Mouse (Mus musculus): ENCODE measurements at regions not wholly inside any gene's neighbourhood (a gene's known extent, or its start where the extent isn't known, plus 50 kb on each side); places are given as distances from the start of the nearest gene placed in this dataset.
"Not testable (repeated sequence)": the region's sequence is repeated elsewhere in the genome, so short reads cannot be mapped to it uniquely, and the experiment has no call there.

DNA sequence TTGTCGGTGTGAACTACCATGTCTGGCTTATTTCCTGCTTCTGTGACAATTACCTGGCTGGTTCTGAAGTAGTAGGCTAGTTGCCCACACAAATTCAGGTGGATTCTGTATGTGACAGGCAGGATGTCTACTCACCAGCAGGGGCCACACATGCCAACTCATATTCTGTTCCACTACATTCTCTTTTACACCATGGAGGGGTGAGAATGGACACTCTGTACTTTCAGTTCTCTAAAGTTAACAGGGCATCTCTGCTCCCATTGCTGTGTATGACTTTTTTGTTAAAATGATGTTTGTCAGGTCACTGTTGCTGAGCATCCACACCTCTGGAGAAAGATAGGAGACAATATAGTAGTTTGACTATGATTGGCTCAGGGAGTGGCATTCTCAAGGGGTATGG is 232.3 kb upstream of the Thrb start:
- Histone ChIP-seq H3K36me3 (no peaks in the 10 kb centered on the region), H3K4me1 (replicated peaks) (no peaks in the 10 kb centered on the region), H3K27ac (no peak overlapping the region), H3K9me3 (no peaks in the 10 kb centered on the region), H3K4me3 (no peak overlapping the region), H3K27me3 (ENCODE audit: insufficient read depth, poor library complexity, severe bottlenecking) (no peaks in the 10 kb centered on the region)
- DNase-seq (ENCODE audit: low spot score): no peak
- WGBS: 81% methylated on average over 1 of the region's 1 CpGs

DNA sequence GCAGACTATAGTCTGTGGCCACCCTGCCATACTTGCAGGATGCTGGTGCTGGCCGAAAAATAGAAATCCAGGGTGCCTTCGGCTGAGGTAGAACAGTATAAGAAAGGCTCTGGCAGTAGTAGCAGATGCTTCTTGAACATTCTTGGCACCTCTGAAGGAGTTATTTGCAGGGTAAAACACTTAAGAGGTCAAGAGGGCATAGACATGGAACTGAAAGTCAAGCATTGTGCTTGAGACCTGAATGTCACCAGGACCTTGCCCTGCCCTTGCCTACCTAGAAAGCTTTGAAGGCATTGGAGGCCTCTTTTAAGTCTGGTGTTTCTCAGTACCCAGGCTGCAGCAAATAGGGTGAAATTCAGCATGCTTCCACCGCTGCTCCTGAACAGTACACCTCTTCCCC is 230.9 kb upstream of the Thrb start:
- Histone ChIP-seq H3K36me3 (no peaks in the 10 kb centered on the region), H3K9me3 (no peaks in the 10 kb centered on the region), H3K27me3 (ENCODE audit: insufficient read depth, poor library complexity, severe bottlenecking) (no peaks in the 10 kb centered on the region), H3K4me3 (no peak overlapping the region), H3K27ac (no peak overlapping the region), H3K4me1 (replicated peaks) (no peaks in the 10 kb centered on the region)
- DNase-seq (ENCODE audit: low spot score): no peak
- WGBS: 87% methylated on average over 3 of the region's 3 CpGs

DNA sequence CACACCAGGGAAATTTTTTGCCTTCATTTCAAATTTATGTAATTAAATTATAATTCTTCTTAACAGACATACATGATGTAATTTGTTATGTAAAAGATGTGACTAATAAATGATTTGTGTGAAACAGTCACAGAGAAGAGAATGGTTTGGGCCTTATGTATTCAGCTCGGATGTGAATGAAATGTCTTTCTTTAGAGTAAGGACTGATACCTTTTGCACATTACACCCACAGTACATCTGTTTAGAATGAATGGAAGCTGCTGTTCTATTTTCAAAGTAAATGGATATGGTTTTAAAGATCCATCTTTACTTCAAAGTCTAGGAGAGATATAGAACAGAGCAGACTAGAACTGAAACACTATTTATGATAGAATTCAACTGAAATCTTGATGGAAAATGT is 226.7 kb upstream of the Thrb start:
- no peak overlapping the region for H3K27ac ChIP-seq
- H3K4me1 ChIP-seq (replicated peaks): no peaks in the 10 kb centered on the region
- H3K9me3 ChIP-seq: no peaks in the 10 kb centered on the region
- H3K4me3 ChIP-seq: no peak overlapping the region
- 81% methylated on average over 1 of the region's 1 CpGs for WGBS
- H3K36me3 ChIP-seq: no peaks in the 10 kb centered on the region
- no peaks in the 10 kb centered on the region for H3K27me3 ChIP-seq (ENCODE audit: insufficient read depth, poor library complexity, severe bottlenecking)
- DNase-seq (ENCODE audit: low spot score): no peak

DNA sequence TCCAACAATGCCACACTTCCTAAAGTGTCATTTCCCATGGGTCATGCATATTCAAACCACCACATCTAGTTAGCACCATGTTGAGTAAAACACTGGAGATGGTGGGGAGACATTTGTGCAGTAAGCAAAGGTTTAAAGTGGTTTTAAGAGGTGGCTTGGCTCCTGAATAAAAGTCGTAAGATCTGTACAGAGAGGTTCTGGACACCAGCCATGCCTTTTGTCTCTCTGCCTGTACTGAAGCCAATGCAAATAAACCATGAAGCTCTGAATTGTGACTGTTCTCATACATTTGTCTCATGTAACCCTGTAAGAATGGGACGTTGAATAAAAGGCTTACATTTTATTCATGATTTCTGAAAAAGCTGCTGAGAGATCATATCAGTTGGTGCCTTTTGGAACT is 202.1 kb upstream of the Thrb start:
- 89% methylated on average over 2 of the region's 2 CpGs for WGBS
- Histone ChIP-seq H3K4me3 (no peak overlapping the region), H3K9me3 (no peaks in the 10 kb centered on the region), H3K27me3 (ENCODE audit: insufficient read depth, poor library complexity, severe bottlenecking) (no peaks in the 10 kb centered on the region), H3K4me1 (replicated peaks) (no peaks in the 10 kb centered on the region), H3K36me3 (no peaks in the 10 kb centered on the region), H3K27ac (no peak overlapping the region)
- no peak for DNase-seq (ENCODE audit: low spot score)

DNA sequence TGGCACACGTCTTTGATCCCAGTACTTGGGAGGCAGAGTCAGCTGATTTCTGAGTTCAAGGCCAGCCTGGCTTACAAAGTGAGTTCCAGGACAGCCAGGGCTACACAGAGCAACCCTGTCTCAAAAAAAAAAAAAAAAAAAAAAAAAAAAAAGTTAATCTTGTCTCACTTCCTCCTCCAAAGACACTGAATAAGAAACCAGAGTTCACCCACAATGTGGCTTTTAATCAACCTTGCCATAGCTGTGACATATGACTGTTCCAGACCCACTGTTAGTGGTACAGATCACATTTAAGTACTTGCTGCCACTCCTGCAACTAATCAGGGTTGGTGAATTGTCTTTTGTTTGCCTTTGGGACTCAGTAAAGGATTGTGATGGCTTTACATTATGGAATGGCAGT is 181.1 kb upstream of the Thrb start:
- Histone ChIP-seq H3K36me3 (no peaks in the 10 kb centered on the region), H3K4me3 (no peak overlapping the region), H3K4me1 (replicated peaks) (no peaks in the 10 kb centered on the region), H3K9me3 (no peaks in the 10 kb centered on the region), H3K27me3 (ENCODE audit: insufficient read depth, poor library complexity, severe bottlenecking) (no peaks in the 10 kb centered on the region), H3K27ac (no peak overlapping the region)
- no peak for DNase-seq (ENCODE audit: low spot score)
- WGBS: 93% methylated on average over 1 of the region's 1 CpGs

DNA sequence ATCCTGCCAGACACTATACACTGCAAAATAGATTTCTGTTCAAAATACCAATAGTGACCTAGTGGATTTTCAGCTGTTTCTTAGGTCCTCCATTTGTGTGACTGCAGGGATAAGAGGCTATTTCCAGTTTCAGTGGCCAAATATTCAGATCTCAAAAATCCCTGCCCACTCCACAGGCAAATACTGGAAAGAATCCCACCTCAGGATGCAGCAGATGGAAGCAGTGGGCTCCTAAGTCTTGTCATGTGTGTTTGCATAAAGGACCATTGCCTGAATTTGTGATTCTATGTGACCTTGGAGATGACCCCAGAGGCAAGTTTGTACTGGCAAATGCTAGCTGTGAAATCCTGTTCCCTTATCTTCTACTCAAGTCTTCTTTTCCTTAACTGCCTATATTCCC is 175.2 kb upstream of the Thrb start:
- Histone ChIP-seq H3K27me3 (ENCODE audit: insufficient read depth, poor library complexity, severe bottlenecking) (no peaks in the 10 kb centered on the region), H3K4me3 (no peak overlapping the region), H3K36me3 (no peaks in the 10 kb centered on the region), H3K4me1 (replicated peaks) (no peaks in the 10 kb centered on the region), H3K9me3 (no peaks in the 10 kb centered on the region), H3K27ac (no peak overlapping the region)
- no peak for DNase-seq (ENCODE audit: low spot score)

DNA sequence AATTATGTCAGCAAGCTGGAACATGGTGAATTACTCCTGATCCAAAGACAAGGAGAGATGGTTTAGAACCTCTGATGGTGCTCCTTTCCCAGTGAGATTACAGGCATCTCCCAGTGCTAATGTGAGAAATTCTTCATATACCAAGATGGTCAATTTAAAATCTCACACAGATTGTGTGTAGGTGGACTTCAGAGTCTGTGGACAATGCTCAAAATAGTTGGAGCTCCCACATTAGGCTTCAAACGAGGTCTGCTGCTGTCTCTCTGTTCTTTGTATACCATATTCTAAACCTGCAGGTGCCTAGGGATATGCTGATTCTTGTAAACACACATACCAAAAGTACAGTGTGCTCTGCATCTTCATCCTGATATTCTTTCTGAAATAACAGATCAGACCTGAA is 146.3 kb upstream of the Thrb start:
- 55% methylated on average over 1 of the region's 1 CpGs for WGBS
- H3K27ac ChIP-seq: no peak overlapping the region
- no peak for DNase-seq (ENCODE audit: low spot score)

DNA sequence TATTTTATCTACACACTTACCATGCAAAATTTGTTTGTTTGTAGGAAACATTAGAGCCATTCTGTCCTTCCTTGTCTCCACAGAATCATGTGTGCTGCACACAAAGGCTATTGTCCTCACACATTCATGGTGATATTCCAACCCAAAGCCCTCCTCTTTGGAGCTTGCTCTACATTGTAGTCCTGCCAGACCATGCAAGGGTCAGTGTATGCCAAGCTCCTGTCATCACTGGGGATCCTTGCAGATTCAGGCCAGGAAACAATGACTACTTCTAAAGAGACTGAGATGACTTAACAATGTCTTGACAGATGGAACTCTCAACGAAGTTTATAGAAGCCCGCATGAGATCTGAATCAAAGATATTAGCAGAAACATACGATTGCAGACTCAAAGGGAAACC is 137.4 kb upstream of the Thrb start:
- WGBS: 77% methylated on average over 3 of the region's 3 CpGs
- Histone ChIP-seq H3K9me3 (no peaks in the 10 kb centered on the region), H3K27me3 (ENCODE audit: insufficient read depth, poor library complexity, severe bottlenecking) (no peaks in the 10 kb centered on the region), H3K36me3 (no peaks in the 10 kb centered on the region), H3K4me1 (replicated peaks) (no peaks in the 10 kb centered on the region), H3K4me3 (no peak overlapping the region), H3K27ac (no peak overlapping the region)
- no peak for DNase-seq (ENCODE audit: low spot score)

More for the DNA sequence above, 146.3 kb upstream of the Thrb start:
- Histone ChIP-seq H3K4me1 (replicated peaks) (no peaks in the 10 kb centered on the region), H3K9me3 (no peaks in the 10 kb centered on the region), H3K36me3 (no peaks in the 10 kb centered on the region), H3K27me3 (ENCODE audit: insufficient read depth, poor library complexity, severe bottlenecking) (no peaks in the 10 kb centered on the region), H3K4me3 (no peak overlapping the region)

DNA sequence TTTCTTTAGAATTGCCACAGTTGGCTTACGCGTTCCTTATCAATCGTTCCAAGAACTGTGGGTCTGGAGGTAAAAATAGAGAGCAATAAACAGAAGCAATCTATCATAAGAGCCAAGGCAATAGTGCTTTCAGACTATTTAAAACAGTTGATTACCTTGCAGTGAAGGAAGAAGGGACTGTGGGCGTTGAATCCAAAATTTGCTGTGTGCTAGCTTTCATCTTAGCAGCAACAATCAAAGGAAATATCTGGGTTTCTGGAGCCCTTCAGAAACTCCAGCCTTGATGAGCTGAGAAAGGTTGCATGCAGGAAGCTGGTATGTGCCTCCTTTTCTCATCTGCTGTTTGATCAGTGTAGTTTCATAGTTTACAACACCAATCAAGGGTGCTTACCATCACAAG is 136.1 kb upstream of the Thrb start:
- no peaks in the 10 kb centered on the region for H3K9me3 ChIP-seq
- no peak overlapping the region for H3K27ac ChIP-seq
- WGBS: 93% methylated on average over 4 of the region's 4 CpGs
- no peaks in the 10 kb centered on the region for H3K36me3 ChIP-seq
- no peak overlapping the region for H3K4me3 ChIP-seq
- no peaks in the 10 kb centered on the region for H3K27me3 ChIP-seq (ENCODE audit: insufficient read depth, poor library complexity, severe bottlenecking)
- DNase-seq (ENCODE audit: low spot score): no peak
- no peaks in the 10 kb centered on the region for H3K4me1 ChIP-seq (replicated peaks)

DNA sequence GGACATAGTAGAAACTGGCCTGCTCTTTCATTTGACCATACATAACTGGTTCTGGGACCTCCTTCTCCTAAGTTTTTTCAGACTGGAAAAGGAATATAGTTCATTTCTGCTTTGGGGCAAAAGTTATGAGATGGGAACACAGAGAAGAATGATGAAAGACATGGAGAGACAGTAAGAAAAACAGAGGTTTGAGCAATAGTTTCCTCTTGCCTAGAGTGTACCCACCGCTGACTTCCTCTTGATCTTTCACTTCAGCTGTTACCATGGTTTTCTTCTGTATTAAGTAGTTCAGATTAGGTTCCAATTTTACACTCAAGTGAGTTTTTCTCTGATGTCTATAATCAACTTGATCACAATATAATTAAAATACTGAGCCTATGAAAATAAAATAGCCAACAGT is 120.7 kb upstream of the Thrb start:
- H3K4me1 ChIP-seq (replicated peaks): no peaks in the 10 kb centered on the region
- H3K4me3 ChIP-seq: no peak overlapping the region
- no peak for DNase-seq (ENCODE audit: low spot score)
- H3K27ac ChIP-seq: no peak overlapping the region
- WGBS: 87% methylated on average over 1 of the region's 1 CpGs
- H3K27me3 ChIP-seq (ENCODE audit: insufficient read depth, poor library complexity, severe bottlenecking): no peaks in the 10 kb centered on the region
- no peaks in the 10 kb centered on the region for H3K36me3 ChIP-seq
- no peaks in the 10 kb centered on the region for H3K9me3 ChIP-seq

DNA sequence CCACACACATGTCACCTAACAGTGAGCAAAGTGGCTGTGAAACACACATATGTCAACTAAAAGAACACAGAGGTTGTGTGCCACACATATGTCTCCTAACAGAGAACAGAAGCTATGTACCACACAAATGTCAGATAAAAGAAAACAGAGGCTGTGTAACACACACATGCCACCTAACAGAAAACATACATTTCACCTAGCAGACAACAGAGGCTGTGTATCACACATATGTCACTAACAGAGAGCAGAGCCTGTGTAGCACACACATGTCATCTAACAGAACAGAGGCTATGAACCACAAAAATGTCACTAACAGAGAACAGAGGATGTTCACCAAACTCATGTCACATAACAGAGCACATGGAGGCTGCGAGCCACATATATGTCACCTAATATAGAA is 103.6 kb upstream of the Thrb start:
- Histone ChIP-seq H3K27me3 (ENCODE audit: insufficient read depth, poor library complexity, severe bottlenecking) (no peaks in the 10 kb centered on the region), H3K9me3 (no peaks in the 10 kb centered on the region), H3K36me3 (no peaks in the 10 kb centered on the region), H3K4me1 (replicated peaks) (no peaks in the 10 kb centered on the region), H3K4me3 (no peak overlapping the region), H3K27ac (no peak overlapping the region)
- WGBS: 89% methylated on average over 1 of the region's 1 CpGs
- no peak for DNase-seq (ENCODE audit: low spot score)

DNA sequence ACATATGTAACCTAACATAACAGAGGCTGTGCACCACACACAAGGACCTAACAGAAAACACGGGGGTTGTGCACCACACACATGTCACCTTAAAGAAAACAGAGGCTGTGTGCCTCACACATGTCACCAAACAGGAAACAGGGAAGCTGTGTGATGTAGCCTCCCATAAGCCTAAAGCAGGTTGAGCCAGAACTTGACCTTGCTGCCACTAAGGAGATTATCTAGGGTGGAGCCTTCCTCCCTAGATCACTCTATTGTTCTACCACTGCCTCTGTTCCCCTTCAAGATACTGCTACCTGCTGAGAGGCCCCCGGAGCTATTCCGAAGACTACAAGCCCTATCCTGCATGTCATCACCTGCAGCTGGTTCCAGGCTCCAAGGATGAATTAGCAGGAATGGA is 100.1 kb upstream of the Thrb start:
- DNase-seq (ENCODE audit: low spot score): not testable (repeated sequence)
- WGBS: 51% methylated on average over 3 of the region's 3 CpGs

DNA sequence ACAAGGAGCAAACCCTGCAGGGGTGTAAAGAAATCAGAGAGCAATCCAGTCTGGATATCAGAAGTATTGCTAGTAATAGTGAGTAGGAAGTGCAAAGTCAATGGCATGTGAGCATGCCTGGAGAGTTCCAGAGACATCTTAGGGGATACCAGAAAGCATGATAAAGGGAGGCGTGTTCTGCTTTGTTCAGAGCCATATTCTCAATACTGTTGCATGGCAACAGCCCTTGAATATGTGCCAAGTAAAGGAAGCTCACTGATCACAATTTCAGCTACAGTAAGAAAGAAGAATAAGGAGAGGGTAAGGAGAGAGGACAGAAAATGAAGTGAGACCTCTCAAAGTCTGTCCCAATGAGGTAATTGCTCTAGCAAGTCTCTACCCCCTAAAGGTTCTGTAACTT is 92.1 kb upstream of the Thrb start:
- Histone ChIP-seq H3K27me3 (ENCODE audit: insufficient read depth, poor library complexity, severe bottlenecking) (no peaks in the 10 kb centered on the region), H3K4me1 (replicated peaks) (no peaks in the 10 kb centered on the region), H3K9me3 (no peaks in the 10 kb centered on the region), H3K36me3 (no peaks in the 10 kb centered on the region), H3K4me3 (no peak overlapping the region), H3K27ac (no peak overlapping the region)
- 72% methylated on average over 1 of the region's 1 CpGs for WGBS
- DNase-seq (ENCODE audit: low spot score): no peak

More for the DNA sequence above, 100.1 kb upstream of the Thrb start:
- not testable (repeated sequence) for H3K4me1 ChIP-seq (replicated peaks); H3K4me3 ChIP-seq; H3K36me3 ChIP-seq; H3K27ac ChIP-seq; H3K27me3 ChIP-seq (ENCODE audit: insufficient read depth, poor library complexity, severe bottlenecking); H3K9me3 ChIP-seq

DNA sequence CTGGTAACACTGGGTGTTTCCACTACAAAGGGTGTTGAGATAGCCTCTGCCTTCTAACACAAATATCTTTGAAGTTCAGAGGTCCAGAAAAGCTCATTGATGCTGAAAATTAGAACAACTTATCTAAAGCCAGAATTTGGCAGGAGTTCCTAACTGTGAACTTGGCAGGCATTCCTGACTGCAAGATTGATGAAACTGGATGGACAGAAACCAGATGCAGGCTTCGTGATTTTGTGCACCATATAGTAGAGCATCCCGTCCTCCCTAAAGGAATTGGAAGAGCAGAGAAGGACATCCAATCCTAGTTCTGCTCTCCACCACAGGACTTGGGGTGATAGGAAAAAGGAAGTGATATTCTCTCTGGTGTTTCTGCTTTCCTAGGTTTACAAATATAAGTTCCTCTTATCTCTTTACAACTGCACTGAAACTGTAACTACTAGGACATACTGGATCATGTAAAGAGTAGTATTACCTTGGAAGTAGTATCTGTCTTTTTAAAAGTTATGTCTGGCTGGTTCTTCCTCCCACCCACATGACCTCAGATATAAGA is 90.9 kb upstream of the Thrb start:
- Histone ChIP-seq H3K4me3 (no peak overlapping the region), H3K4me1 (replicated peaks) (no peaks in the 10 kb centered on the region), H3K27ac (no peak overlapping the region), H3K27me3 (ENCODE audit: insufficient read depth, poor library complexity, severe bottlenecking) (no peaks in the 10 kb centered on the region), H3K9me3 (no peaks in the 10 kb centered on the region), H3K36me3 (no peaks in the 10 kb centered on the region)
- WGBS: 81% methylated on average over 2 of the region's 2 CpGs
- DNase-seq (ENCODE audit: low spot score): no peak

All from hindbrain, embryonic 10.5 days (tissue).